Mouse (Mus musculus) bone marrow macrophage, adult 2 months (primary cell): ENCODE results near the gene Rnls. TPM values are rescaled to one million over a fixed set of nuclear protein-coding genes. Genes with fewer than 3 reads are reported as not detected.

Experiments
- H3K27ac ChIP-seq: 2 replicates; pipeline ENCODE4 v1.5.1; 2012; ENCODE audit warnings: low read depth, low read length; ENCODE audit not compliant: insufficient read depth
- H3K4me1 ChIP-seq: 2 replicates; pipeline ENCODE4 v1.6.1; 2012; ENCODE audit warnings: low read length; ENCODE audit not compliant: control insufficient read depth, insufficient read depth
- H3K4me3 ChIP-seq: 2 replicates; pipeline ENCODE4 v1.5.1; 2012; ENCODE audit warnings: mild to moderate bottlenecking, low read length, moderate library complexity; ENCODE audit not compliant: insufficient read depth
- CTCF ChIP-seq: IDR thresholded peaks from 2 replicates; pipeline ENCODE4 v1.5.1; 2012; ENCODE audit warnings: low read depth, mild to moderate bottlenecking, low read length, moderate library complexity
- POLR2A ChIP-seq: IDR thresholded peaks from 2 replicates; pipeline ENCODE4 v1.6.1; 2012; ENCODE audit warnings: mild to moderate bottlenecking, low read depth, low read length, borderline replicate concordance
- polyA plus RNA-seq: library from polyadenylated mRNA; stranded (reverse); fragments of >200 nt; gene quantifications from 2 replicates; pipeline ENCODE4 v1.2.4, GENCODE M21; 2012; ENCODE audit not compliant: missing spikeins, insufficient read depth, insufficient read length

The Rnls gene
- polyA plus RNA-seq, 1 experiment = 2.9 TPM

- H3K4me3 ChIP-seq = no peak overlapping the region
- H3K27ac ChIP-seq = no peak overlapping the region
- H3K4me1 ChIP-seq = no peaks in the 10 kb centered on the region
- TF ChIP-seq CTCF (no peak), POLR2A (no peak)
These were observed 224.4 kb downstream of the Rnls start for GRCm38 (mm10) chr19:33167528-33168264.

- H3K4me3 ChIP-seq = no peak overlapping the region
- no peaks in the 10 kb centered on the region for H3K4me1 ChIP-seq
- no peak overlapping the region for H3K27ac ChIP-seq
- TF ChIP-seq POLR2A = no peak
- no peak for TF ChIP-seq CTCF
These were observed 227.3 kb downstream of the Rnls start for GRCm38 (mm10) chr19:33164801-33165200.

DNA sequence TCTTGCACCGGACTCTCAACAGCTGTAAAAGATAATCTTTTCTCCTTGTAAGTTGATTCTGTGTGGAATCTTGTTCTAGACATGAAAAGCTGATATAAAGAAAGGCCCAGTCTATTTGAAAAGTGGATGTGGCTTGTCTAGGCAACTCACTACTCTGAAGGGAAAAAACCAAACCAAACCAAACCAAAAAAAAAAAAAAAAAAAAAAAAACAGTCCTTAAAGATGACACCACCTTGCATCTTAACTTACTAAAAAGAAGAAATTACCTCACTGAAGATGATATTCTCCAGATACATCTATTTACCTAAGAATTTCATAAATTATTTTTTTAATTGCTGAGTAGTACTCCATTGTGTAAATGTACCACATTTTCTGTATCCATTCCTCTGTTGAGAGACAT, 230.2 kb downstream of the Rnls start:
- H3K27ac ChIP-seq = no peak overlapping the region
- H3K4me3 ChIP-seq = no peak overlapping the region
- peaks cover 8% of the 10 kb centered on the region for H3K4me1 ChIP-seq
- TF ChIP-seq CTCF (no peak), POLR2A (no peak)

DNA sequence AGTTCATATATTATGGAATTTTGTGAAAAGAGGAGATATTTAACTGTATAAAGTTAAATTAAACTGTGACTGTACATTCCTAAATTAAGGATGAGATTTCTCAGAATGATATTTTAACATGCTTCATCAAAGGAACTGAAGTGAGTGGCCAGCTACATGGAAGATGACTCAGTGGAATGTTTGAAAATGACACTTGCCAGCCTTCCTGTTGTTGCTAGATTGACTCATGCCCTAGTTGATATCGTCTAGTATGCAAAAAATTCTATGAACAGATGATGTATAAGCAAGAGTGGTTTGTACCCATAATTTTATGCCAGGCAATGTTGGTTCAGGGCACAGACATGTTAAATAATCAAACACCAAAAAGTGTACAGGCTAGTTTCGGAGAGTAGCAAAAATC, 232.2 kb downstream of the Rnls start:
- Histone ChIP-seq H3K4me1 (peaks cover 8% of the 10 kb centered on the region), H3K4me3 (no peak overlapping the region), H3K27ac (no peak overlapping the region)
- no peak for TF ChIP-seq POLR2A
- no peak for TF ChIP-seq CTCF

- TF ChIP-seq CTCF (no peak), POLR2A (no peak)
- Histone ChIP-seq H3K4me3 (no peak overlapping the region), H3K4me1 (peaks cover 8% of the 10 kb centered on the region), H3K27ac (no peak overlapping the region)
These were observed 232.9 kb downstream of the Rnls start for GRCm38 (mm10) chr19:33159192-33159591.

DNA sequence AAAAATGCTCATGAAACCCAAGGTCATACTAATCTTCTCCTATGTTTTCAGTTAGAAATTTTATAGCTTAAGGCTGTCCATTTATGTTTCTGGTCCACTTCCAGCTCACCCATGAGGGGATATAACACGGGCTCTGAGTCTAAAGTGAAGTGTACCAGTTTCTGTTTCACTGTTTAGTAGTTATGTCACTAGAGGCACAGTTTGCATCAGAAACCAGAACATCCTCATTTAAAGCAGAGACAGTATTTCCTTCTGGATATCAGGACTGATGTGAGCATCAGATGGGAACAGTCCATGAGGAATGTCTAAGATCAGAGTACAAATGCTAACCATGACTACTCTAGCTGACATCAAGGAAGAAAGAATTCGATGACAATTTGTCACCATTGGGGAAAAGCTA, 233.9 kb downstream of the Rnls start:
- H3K27ac ChIP-seq = no peak overlapping the region
- TF ChIP-seq CTCF (no peak), POLR2A (no peak)
- H3K4me3 ChIP-seq = no peak overlapping the region
- H3K4me1 ChIP-seq = peaks cover 8% of the 10 kb centered on the region

- no peak for TF ChIP-seq CTCF
- TF ChIP-seq POLR2A = no peak
- H3K27ac ChIP-seq = no peak overlapping the region
- H3K4me1 ChIP-seq = no peaks in the 10 kb centered on the region
- H3K4me3 ChIP-seq = no peak overlapping the region
These were observed 243.7 kb downstream of the Rnls start for GRCm38 (mm10) chr19:33148411-33148810.

DNA sequence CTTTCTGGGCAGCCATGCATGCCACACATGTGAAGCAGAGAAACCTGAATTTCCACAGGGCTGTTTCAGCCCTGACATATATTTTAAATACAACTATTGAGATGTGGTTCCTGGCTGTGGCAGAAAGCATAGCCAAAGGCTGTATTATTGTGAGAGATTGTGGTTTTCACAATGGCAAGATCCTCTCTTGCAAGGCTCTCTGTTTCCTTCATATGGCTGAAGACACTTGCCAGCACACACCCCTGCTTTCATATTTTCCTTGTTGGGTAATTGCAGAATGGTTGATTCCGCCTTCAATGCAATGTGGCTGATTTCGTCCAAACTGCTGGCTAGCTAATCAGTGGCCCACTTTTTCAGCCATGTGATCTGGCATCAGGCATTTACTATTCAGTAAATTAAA, 248.9 kb downstream of the Rnls start:
- H3K4me3 ChIP-seq = no peak overlapping the region
- no peak overlapping the region for H3K27ac ChIP-seq
- no peak for TF ChIP-seq CTCF
- TF ChIP-seq POLR2A = no peak
- no peaks in the 10 kb centered on the region for H3K4me1 ChIP-seq

- H3K4me1 ChIP-seq = no peaks in the 10 kb centered on the region
- TF ChIP-seq POLR2A = no peak
- TF ChIP-seq CTCF = no peak
- no peak overlapping the region for H3K27ac ChIP-seq
- no peak overlapping the region for H3K4me3 ChIP-seq
These were observed 254.8 kb downstream of the Rnls start for GRCm38 (mm10) chr19:33137316-33137715.

DNA sequence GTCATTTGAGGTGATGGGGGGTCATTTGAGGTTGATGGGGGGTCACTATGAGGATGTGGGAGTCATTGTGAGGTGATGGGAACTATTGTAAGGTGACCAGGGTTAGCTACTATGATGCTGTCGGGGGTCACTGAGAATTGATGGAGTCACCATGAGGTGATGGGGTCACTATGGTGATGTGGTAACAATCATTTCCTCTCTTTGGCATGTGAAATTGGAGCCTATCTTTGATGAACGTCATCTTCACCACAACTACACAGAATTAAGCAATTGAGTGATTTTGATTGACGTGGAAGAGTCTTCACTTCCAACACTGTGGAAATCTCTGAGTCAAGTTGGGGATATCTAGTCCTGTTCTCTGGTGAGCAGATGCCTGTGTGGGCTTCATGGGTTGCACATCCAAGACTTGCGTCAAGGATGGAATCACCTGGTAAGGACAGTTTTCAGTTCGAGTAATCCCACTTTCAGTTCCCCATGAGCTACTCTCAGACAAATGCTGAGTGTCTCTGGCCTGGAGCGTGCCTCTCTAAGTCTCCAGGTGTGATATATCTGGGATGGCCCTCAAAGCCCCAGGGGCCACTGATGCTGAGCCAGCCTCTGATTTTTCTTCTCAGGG, 269.4 kb downstream of the Rnls start:
- Histone ChIP-seq H3K4me1 (peaks cover 15% of the 10 kb centered on the region), H3K27ac (no peak overlapping the region), H3K4me3 (no peak overlapping the region)
- no peak for TF ChIP-seq POLR2A
- no peak for TF ChIP-seq CTCF
